Mouse (Mus musculus) liver, postnatal 0 days (tissue): ENCODE measurements around the gene Maneal.

ENCODE experiments used
- CTCF ChIP-seq: sonication (generic); IDR thresholded peaks from 2 replicates; pipeline ENCODE4 v1.5.1; 2016; ENCODE audit warnings: antibody characterized with exemption, low read depth
- EP300 ChIP-seq: IDR thresholded peaks from 2 replicates; pipeline ENCODE4 v1.6.1; 2016; ENCODE audit warnings: antibody characterized with exemption, low read depth, mild to moderate bottlenecking

GRCm38 (mm10) chr4:124840998-124841397 lies 21.0 kb downstream of the Maneal start:
- TF ChIP-seq CTCF = peak; percentile 44
- TF ChIP-seq EP300 = no peak
